Mouse (Mus musculus): ENCODE data around the gene 9830107B12Rik.
A peak's percentile ranks its signal among the peaks of the same experiment; 100 is the strongest.

DNA sequence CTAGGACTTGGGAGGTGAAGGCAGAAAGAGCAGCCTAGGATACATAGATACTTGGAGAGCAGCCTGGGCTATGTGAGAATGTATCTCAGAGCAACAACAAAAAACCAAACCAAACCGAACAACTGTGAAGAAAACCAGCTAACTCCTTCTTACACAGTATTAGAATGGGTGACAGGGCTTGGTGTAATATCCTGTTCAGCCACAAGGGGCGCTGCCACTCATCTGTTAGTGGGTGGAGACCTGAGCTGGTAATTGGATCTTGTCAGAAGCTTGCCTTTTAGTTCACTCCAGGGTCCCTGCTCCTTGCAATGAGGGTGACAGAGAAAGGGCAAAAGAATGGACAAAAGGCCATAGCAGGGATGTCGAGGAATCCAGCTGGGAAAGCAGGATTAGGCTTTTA, 26.4 kb downstream of the 9830107B12Rik start:
- TF ChIP-seq CTCF (conservative IDR thresholded peaks at IDR 0.05; ENCODE audit: low read length) (peak; percentile 100), POU5F1 (IDR thresholded peaks at IDR 0.05; ENCODE audit: borderline replicate concordance, low read length) (no peak), NANOG (IDR thresholded peaks at IDR 0.05; ENCODE audit: borderline replicate concordance, low read length) (no peak)
